Mouse (Mus musculus) liver, embryonic 14.5 days (tissue): ENCODE measurements around the gene Zfp26. TPM values are rescaled to one million over a fixed set of nuclear protein-coding genes. Genes with fewer than 3 reads are reported as not detected.

ENCODE experiments used
- ATAC-seq: fragments of 200-750 bp; cut with Nextera tagmentation; 2 replicates; pipeline ENCODE4 v1.8.0; 2017; ENCODE audit warnings: moderate number of reproducible peaks, mild to moderate bottlenecking, moderate library complexity; ENCODE audit not compliant: insufficient read depth
- DNase-seq, 3 experiments: peaks; one replicate each; pipeline ENCODE4 v3.0.0-alpha.2; 2012 to 2013; ENCODE audit warnings: low read depth in 3 of 3, low spot score in 3 of 3
- H3K27ac ChIP-seq: fragments of 300-500 bp; sonication (generic); 2 replicates; pipeline ENCODE4 v1.5.1; 2014; ENCODE audit warnings: moderate library complexity, mild to moderate bottlenecking, control low read depth, inconsistent platforms
- H3K27me3 ChIP-seq: fragments of 300-500 bp; sonication (generic); 2 replicates; pipeline ENCODE4 v1.6.1; 2014; ENCODE audit warnings: mild to moderate bottlenecking, low read length, moderate library complexity; ENCODE audit not compliant: control insufficient read depth, insufficient read depth
- H3K36me3 ChIP-seq: fragments of 300-500 bp; sonication (generic); replicated peaks from 2 replicates; pipeline ENCODE4 v1.6.1; 2014; ENCODE audit warnings: low read depth; ENCODE audit not compliant: control insufficient read depth, insufficient read depth
- H3K4me1 ChIP-seq, 2 experiments: fragments of 200-500 bp in 1 of 2; fragments of 300-500 bp in 1 of 2; sonication (generic) in 1 of 2; replicated peaks; 2 replicates each; pipeline ENCODE4 v1.6.1; 2012 to 2014; ENCODE audit warnings: antibody characterized with exemption in 1 of 2, inconsistent platforms in 1 of 2, low read length in 1 of 2; ENCODE audit not compliant: control insufficient read depth in 2 of 2, insufficient read depth in 2 of 2
- H3K4me2 ChIP-seq: fragments of 300-500 bp; sonication (generic); 2 replicates; pipeline ENCODE4 v1.6.1; 2014; ENCODE audit warnings: low read depth, mild to moderate bottlenecking, control low read depth, moderate library complexity
- H3K4me3 ChIP-seq, 2 experiments: fragments of 200-500 bp in 1 of 2; fragments of 300-500 bp in 1 of 2; sonication (generic) in 1 of 2; 2 replicates each; pipeline ENCODE4 v1.5.1; 2012 to 2014; ENCODE audit warnings: low read depth in 2 of 2, low read length in 2 of 2, mild to moderate bottlenecking in 2 of 2, control low read depth in 1 of 2, inconsistent platforms in 1 of 2, moderate library complexity in 1 of 2; ENCODE audit not compliant: insufficient read depth in 1 of 2
- H3K9ac ChIP-seq: fragments of 300-500 bp; sonication (generic); replicated peaks from 2 replicates; pipeline ENCODE4 v1.6.1; 2014; ENCODE audit warnings: mild to moderate bottlenecking, control low read depth, moderate library complexity
- H3K9me3 ChIP-seq: fragments of 300-500 bp; sonication (generic); 2 replicates; pipeline ENCODE4 v1.6.1; 2016; ENCODE audit warnings: low read length, mixed read lengths; ENCODE audit not compliant: control insufficient read depth
- CTCF ChIP-seq: IDR thresholded peaks from 2 replicates; pipeline ENCODE4 v1.5.1; 2016; ENCODE audit warnings: antibody characterized with exemption, low read depth, control low read depth
- EP300 ChIP-seq: IDR thresholded peaks from 2 replicates; pipeline ENCODE4 v1.6.1; 2016; ENCODE audit warnings: antibody characterized with exemption, low read depth
- WGBS: fragments of 180-500 bp; shearing (Covaris S2); extraction: QIAGEN DNeasy Blood & Tissue Kit; methylation state at CpG from one replicate; pipeline ENCODE4 v1.1.7; 2014; ENCODE audit not compliant: insufficient replicate concordance; 5-methylcytosine and 5-hydroxymethylcytosine counted together
- polyA plus RNA-seq, 2 experiments: library from polyadenylated mRNA; depleted of rRNA in 1 of 2; stranded (reverse) in 1 of 2; unstranded in 1 of 2; fragments of >200 nt; fragmentation: Nextera tagmentation in 1 of 2; extraction: Ambion mirVana in 1 of 2; gene quantifications; 2 replicates each; pipeline versions ENCODE4 v1.2.1 to v1.2.3; 2012 to 2014

Gene Zfp26
- polyA plus RNA-seq, 2 experiments = 1.8 to 3.4 TPM

DNA sequence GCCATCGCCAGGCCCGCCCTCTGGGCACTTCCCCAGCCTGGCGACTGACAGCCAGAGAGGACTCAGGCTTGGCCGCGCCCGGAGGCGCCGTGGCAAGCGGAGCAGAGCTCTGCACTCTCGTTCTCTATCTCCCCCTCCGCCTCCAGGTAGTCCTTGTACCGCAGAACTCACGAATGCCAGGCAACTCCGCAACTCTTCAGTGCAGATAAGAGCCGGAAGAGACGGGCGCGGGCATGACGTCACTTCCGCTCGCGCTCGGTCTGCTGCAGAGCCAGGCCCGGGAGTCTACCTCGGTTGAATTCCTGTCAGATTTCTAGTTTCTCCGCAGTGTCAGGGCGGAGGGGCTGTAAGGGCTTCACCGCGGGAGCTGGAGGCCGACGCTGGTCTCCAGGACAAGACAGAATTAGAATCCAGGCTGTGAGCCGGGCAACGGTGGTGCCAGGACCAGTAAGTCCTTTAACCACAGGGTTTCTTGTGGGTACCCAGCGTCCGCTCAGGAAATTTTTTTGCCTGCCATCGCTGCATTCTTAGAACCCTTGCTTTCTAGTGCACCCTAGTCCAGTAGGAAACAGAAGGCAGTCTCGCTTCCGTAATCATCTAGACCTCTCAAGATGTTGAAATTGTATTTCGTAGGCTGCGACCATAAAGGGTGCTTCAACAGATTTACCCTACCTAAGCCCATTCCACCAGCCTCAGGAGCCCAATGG lies 32.7 kb upstream of the Zfp26 start, which contains the start of gene Zfp426:
Gene Zfp426, minus strand, starts transcription at position 220 of the 707 bp plus-strand sequence.
- Histone ChIP-seq H3K9ac (peak within 1 kb of the TSS; percentile 85), H3K36me3 (peaks cover 6% of the 10 kb centered on the region), H3K4me3 (peak within 1 kb of the TSS; percentile 67 to 93), H3K27ac (peak within 1 kb of the TSS; percentile 89), H3K4me1 (peaks cover 6 to 9% of the 10 kb centered on the region in 2 experiments), H3K27me3 (no peaks in the 10 kb centered on the region), H3K4me2 (peak within 1 kb of the TSS; percentile 94), H3K9me3 (no peaks in the 10 kb centered on the region)
- peak; percentile 89 to 90 (median 89) for DNase-seq
- under 1% methylated on average over 40 of the region's 40 CpGs for WGBS
- ATAC-seq = peak; percentile 98
- no peak for TF ChIP-seq EP300
- TF ChIP-seq CTCF = peak; percentile 23; the same call in 1 of the 2 replicates

DNA sequence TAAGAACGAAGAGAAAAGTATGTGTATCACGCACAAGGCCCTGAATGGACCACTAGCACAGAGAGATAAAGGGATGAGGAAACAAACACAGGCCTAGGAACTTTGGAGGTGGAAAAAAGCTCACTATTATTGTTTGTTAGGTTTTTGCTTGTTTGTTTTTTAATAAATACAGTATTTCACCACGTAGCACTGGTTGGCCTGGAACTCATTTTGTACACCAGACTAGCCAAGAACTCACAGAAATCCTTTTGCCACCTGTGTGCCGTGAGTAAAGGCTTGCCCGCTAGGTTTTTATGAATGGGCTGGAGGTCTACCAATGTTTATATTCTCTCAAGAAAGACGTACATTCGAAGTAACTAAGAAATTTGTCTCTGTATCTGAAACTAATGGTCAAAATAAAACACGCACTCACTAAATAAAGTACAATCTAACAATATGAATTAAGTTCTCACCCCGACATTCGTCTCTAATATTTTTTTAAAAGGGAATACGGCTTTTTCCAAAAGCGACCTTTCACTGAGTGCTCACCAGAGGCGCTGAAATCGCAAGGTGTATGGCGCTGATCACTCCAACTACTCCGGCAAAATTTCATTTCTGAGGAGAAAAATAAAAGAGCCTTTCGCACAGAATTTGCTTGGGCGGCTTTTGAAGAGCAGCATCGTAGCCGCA lies 32.0 kb upstream of the Zfp26 start:
- WGBS = 5% methylated on average over 20 of the region's 20 CpGs
- ATAC-seq = no peak
- Histone ChIP-seq H3K4me1 (peaks cover 6 to 9% of the 10 kb centered on the region in 2 experiments), H3K27ac (peak overlapping the region; percentile 89), H3K4me2 (peak overlapping the region; percentile 94), H3K36me3 (peaks cover 2% of the 10 kb centered on the region; the same call in 1 of the 2 replicates), H3K4me3 (peak overlapping the region; percentile 67 to 93), H3K27me3 (no peaks in the 10 kb centered on the region), H3K9ac (peak overlapping the region; percentile 85), H3K9me3 (no peaks in the 10 kb centered on the region)
- peak in 1 of 3 experiments; percentile 11 for DNase-seq
- TF ChIP-seq EP300 (no peak), CTCF (no peak)

DNA sequence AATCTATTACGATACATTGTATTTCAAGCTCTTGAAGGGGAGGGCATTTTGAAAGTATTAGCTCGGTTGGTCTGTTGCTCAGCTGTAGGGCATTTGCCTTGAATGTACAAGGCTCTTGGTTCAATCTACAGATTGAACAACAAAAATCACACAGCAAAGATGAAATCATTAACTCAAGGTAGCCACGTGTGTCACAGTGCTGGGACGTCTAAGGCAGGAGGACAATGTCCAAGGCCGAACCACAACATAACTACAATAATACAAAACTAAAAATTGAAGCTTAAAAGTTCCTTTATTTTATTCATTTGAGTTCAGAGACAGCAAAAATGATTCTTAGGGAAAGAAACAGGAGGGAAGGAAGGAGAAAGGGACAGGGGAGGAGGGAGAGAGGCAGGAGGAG lies 29.6 kb upstream of the Zfp26 start:
- Histone ChIP-seq H3K4me3 (no peak overlapping the region), H3K27me3 (no peaks in the 10 kb centered on the region), H3K4me1 (peaks cover 6 to 9% of the 10 kb centered on the region in 2 experiments), H3K4me2 (no peak overlapping the region), H3K36me3 (peaks cover 5% of the 10 kb centered on the region; the same call in 1 of the 2 replicates), H3K27ac (no peak overlapping the region), H3K9me3 (no peaks in the 10 kb centered on the region), H3K9ac (no peak overlapping the region)
- DNase-seq (no peak), ATAC-seq (no peak)
- TF ChIP-seq CTCF (no peak), EP300 (no peak)
- 73% methylated on average over 5 of the region's 5 CpGs for WGBS

DNA sequence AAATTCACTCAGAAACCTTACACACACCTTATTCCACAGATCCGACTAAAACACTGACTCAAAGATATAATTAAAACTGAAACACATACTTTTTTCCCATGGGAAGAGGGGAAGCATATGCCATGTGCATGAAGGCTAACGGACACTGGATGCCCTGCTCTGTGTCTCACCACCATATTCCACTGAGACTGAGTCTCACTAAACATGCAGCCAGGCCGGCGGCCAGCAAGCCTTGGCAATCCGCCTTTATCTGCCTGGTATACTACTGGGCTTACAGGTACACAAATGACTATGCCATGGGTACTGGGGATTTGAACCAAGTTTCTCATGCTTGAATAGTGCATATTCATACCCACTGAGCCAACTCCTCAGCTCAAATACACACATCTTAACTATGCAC lies 19.4 kb upstream of the Zfp26 start:
- 76% methylated on average over 5 of the region's 5 CpGs for WGBS

DNA sequence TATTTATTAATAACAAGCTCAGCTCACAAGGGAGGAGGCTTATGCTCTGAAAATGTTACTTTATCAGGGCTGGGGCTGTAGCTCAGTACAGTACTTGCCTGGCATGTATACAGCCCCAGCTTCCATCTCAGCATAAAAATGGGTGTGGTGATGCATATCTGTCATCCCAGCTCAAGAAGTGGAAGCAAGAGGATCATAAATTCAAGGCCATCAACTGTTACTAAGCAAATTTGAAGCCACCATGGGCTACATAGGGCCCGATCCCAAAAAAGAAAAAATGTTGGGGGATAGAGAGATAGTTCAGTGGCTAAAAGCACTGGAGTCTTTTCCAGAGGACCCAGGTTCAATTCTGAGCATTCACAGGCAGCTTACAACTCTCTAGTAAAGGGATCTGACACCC lies 16.7 kb upstream of the Zfp26 start:
- Histone ChIP-seq H3K9ac (no peak overlapping the region), H3K4me2 (no peak overlapping the region), H3K27me3 (no peaks in the 10 kb centered on the region), H3K36me3 (peaks cover 13% of the 10 kb centered on the region), H3K27ac (no peak overlapping the region), H3K9me3 (no peaks in the 10 kb centered on the region), H3K4me3 (no peak overlapping the region), H3K4me1 (0 out of 4 replicates have a peak, but pooled peaks cover 0 to 2% of the 10 kb centered on the region in 2 experiments)
- TF ChIP-seq CTCF (no peak), EP300 (no peak)
- no peak for DNase-seq
- WGBS = 75% methylated on average over 1 of the region's 1 CpGs
- ATAC-seq = no peak

More for the DNA sequence above, 19.4 kb upstream of the Zfp26 start:
- no peak overlapping the region for H3K4me3 ChIP-seq
- H3K36me3 ChIP-seq = no peaks in the 10 kb centered on the region; the same call in none of the 2 replicates
- no peak for TF ChIP-seq EP300
- no peak for TF ChIP-seq CTCF
- H3K27ac ChIP-seq = no peak overlapping the region
- no peaks in the 10 kb centered on the region for H3K9me3 ChIP-seq
- H3K4me2 ChIP-seq = no peak overlapping the region
- no peak overlapping the region for H3K9ac ChIP-seq
- 0 out of 4 replicates have a peak, but pooled peaks cover 0 to 2% of the 10 kb centered on the region in 2 experiments for H3K4me1 ChIP-seq
- ATAC-seq = no peak
- H3K27me3 ChIP-seq = no peaks in the 10 kb centered on the region
- DNase-seq = no peak
